Mouse (Mus musculus): ENCODE results near the gene Sesn1. TPM values are rescaled to one million over a fixed set of nuclear protein-coding genes. Genes with fewer than 3 reads are reported as not detected.
"Not testable (repeated sequence)": the region's sequence is repeated elsewhere in the genome, so short reads cannot be mapped to it uniquely, and the experiment has no call there.

Sesn1 gene
- total and polyA plus RNA-seq, 3 experiments = 11.7 TPM; not detected in 1

DNA sequence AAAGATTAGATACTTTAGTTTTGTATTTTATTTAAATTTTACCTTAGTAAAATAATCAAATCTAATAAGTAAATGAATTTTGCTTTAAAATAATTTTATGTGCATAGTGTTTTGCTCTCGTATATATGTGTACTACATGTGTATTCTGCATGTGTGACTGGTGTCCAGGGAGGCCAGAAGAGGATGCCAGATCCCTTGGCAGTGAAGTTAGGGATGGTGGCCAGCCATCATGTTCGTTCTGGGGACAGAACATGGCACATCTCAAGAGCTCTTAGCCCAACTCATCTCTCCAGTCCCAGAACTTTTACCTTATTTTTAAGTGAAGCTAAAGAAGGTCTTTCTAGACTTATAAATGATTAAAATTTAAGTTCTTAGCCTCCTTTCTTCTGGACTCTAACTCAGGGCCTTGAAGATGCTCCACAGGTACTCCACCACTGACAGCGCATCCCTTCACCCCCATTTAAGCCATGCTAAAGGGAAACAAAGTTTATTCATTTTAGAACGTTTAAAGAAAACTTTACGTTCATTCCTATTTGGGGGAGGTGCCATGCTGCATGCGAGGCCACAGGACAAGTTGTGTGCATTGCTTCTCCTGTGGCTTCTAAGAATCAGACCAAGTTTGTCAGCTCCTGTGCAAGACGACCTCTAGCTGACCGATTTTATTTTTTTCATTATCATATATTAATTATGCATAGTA, 8.4 kb downstream of the Sesn1 start:
- DNase-seq (ENCODE audit: low read depth, low spot score) = no peak
- H3K79me2 ChIP-seq (ENCODE audit: control insufficient read depth, insufficient read depth, low read length, poor library complexity) = peaks cover 8% of the 10 kb centered on the region; the same call in 1 of the 2 replicates
- no peaks in the 10 kb centered on the region for H3K27me3 ChIP-seq (ENCODE audit: control insufficient read depth in 1 of 2, insufficient read depth in 2 of 2, low read length in 2 of 2)
- peaks cover 5 to 21% of the 10 kb centered on the region in 2 experiments for H3K4me1 ChIP-seq (ENCODE audit: control insufficient read depth in 1 of 2, insufficient read depth in 2 of 2, low read length in 2 of 2)
- H3K36me3 ChIP-seq (ENCODE audit: control insufficient read depth in 1 of 2, insufficient read depth in 2 of 2, low read length in 2 of 2) = peaks cover 0 to 19% of the 10 kb centered on the region in 2 experiments; a peak in 2 of 4 replicates
- no peak overlapping the region for H3K27ac ChIP-seq (ENCODE audit: control insufficient read depth, low read depth, low read length)
- H3K9me3 ChIP-seq (replicated peaks; ENCODE audit: insufficient read depth, low read length) = no peaks in the 10 kb centered on the region
- no peak overlapping the region for H3K9ac ChIP-seq (ENCODE audit: control insufficient read depth, low read depth, low read length, poor library complexity, severe bottlenecking)
- TF ChIP-seq MAX (IDR thresholded peaks at IDR 0.05; ENCODE audit: low read length) (no peak), ZC3H11A (IDR thresholded peaks at IDR 0.05; ENCODE audit: low read depth, low read length) (no peak), POLR2AphosphoS5 (IDR thresholded peaks at IDR 0.05; ENCODE audit: borderline replicate concordance, low read depth, low read length) (no peak), MYC (IDR thresholded peaks at IDR 0.05; ENCODE audit: low read depth, low read length) (no peak), BHLHE40 (IDR thresholded peaks at IDR 0.05; ENCODE audit: borderline replicate concordance, low read depth, low read length) (no peak), USF1 (IDR thresholded peaks at IDR 0.05; ENCODE audit: low read depth, low read length) (no peak), UBTF (IDR thresholded peaks at IDR 0.05; ENCODE audit: borderline replicate concordance, insufficient read depth, low read depth, low read length) (no peak), POLR2AphosphoS2 (IDR thresholded peaks at IDR 0.05; ENCODE audit: low read length) (no peak), POLR2A (IDR thresholded peaks at IDR 0.05; ENCODE audit: control insufficient read depth in 1 of 2, insufficient read depth in 1 of 2, low read depth in 1 of 2, low read length in 2 of 2, poor library complexity in 1 of 2) (no peak), TBP (IDR thresholded peaks at IDR 0.05; ENCODE audit: low read depth, low read length) (no peak), ZNF384 (IDR thresholded peaks at IDR 0.05; ENCODE audit: low read depth, low read length) (no peak), NRF1 (IDR thresholded peaks at IDR 0.05; ENCODE audit: insufficient read depth, low read depth, low read length, poor library complexity, severe bottlenecking) (no peak), RAD21 (IDR thresholded peaks at IDR 0.05; ENCODE audit: low read depth, low read length) (no peak), MXI1 (IDR thresholded peaks at IDR 0.05; ENCODE audit: low read depth, low read length) (no peak), MAFK (IDR thresholded peaks at IDR 0.05; ENCODE audit: borderline replicate concordance, low read depth, low read length) (no peak), CTCF (IDR thresholded peaks at IDR 0.05 in 2 of 3, conservative IDR thresholded peaks at IDR 0.05 in 1 of 3; ENCODE audit: control insufficient read depth in 1 of 3, insufficient read depth in 1 of 3, low read depth in 2 of 3, low read length in 3 of 3, poor library complexity in 1 of 3, severe bottlenecking in 1 of 3) (no peak), E2F4 (IDR thresholded peaks at IDR 0.05; ENCODE audit: borderline replicate concordance, low read depth, low read length) (no peak), NELFE (IDR thresholded peaks at IDR 0.05; ENCODE audit: low read depth, low read length) (no peak), KAT2A (conservative IDR thresholded peaks at IDR 0.05; ENCODE audit: low read depth, low read length) (no peak)
- H3K4me3 ChIP-seq (ENCODE audit: control insufficient read depth in 1 of 2, insufficient read depth in 1 of 2, low read depth in 2 of 2, low read length in 2 of 2) = no peak overlapping the region

DNA sequence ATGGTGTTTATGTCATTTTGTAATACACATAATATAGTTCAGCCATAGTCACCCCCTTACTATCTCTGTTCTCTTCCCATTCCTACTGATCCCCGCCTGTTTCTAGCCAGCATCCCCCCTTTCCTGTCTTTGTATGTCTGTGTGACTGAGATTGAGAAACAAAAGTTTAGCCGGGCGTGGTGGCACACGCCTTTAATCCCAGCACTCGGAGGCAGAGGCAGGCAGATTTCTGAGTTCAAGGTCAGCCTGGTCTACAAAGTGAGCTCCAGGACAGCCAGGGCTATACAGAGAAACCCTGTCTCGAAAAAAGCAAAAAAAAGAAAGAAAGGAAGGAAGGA, 9.0 kb downstream of the Sesn1 start:
- not testable (repeated sequence) for H3K4me3 ChIP-seq (ENCODE audit: control insufficient read depth in 1 of 2, insufficient read depth in 1 of 2, low read depth in 2 of 2, low read length in 2 of 2); H3K27me3 ChIP-seq (ENCODE audit: control insufficient read depth in 1 of 2, insufficient read depth in 2 of 2, low read length in 2 of 2); H3K9me3 ChIP-seq (replicated peaks; ENCODE audit: insufficient read depth, low read length); H3K9ac ChIP-seq (ENCODE audit: control insufficient read depth, low read depth, low read length, poor library complexity, severe bottlenecking); H3K27ac ChIP-seq (ENCODE audit: control insufficient read depth, low read depth, low read length); DNase-seq (ENCODE audit: low read depth, low spot score); H3K79me2 ChIP-seq (ENCODE audit: control insufficient read depth, insufficient read depth, low read length, poor library complexity)
- Histone ChIP-seq H3K36me3 (ENCODE audit: control insufficient read depth in 1 of 2, insufficient read depth in 2 of 2, low read length in 2 of 2) (peaks cover 0 to 14% of the 10 kb centered on the region in 2 experiments; a peak in 2 of 4 replicates), H3K4me1 (ENCODE audit: control insufficient read depth in 1 of 2, insufficient read depth in 2 of 2, low read length in 2 of 2) (peaks cover 4 to 19% of the 10 kb centered on the region in 2 experiments; a peak in 3 of 4 replicates)

Measured in MEL (cell line).